Mouse (Mus musculus) embryonic facial prominence, embryonic 10.5 days (tissue): Measurements from ENCODE around the gene Rapgef4. TPM values are rescaled to one million over a fixed set of nuclear protein-coding genes. Genes with fewer than 3 reads are reported as not detected.

ENCODE experiments used
- DNase-seq: peaks from one replicate; pipeline ENCODE4 v3.0.0-alpha.2; 2017; ENCODE audit warnings: low spot score
- H3K27ac ChIP-seq: fragments of 300-500 bp; sonication (generic); replicated peaks from 2 replicates; pipeline ENCODE4 v1.5.1; 2016; ENCODE audit warnings: mild to moderate bottlenecking
- H3K27me3 ChIP-seq: fragments of 300-500 bp; sonication (generic); replicated peaks from 2 replicates; pipeline ENCODE4 v1.6.1; 2016; ENCODE audit warnings: low read depth, mild to moderate bottlenecking; ENCODE audit not compliant: poor library complexity, severe bottlenecking
- H3K36me3 ChIP-seq: fragments of 300-500 bp; sonication (generic); replicated peaks from 2 replicates; pipeline ENCODE4 v1.6.1; 2016; ENCODE audit warnings: mild to moderate bottlenecking, moderate library complexity
- H3K4me1 ChIP-seq: fragments of 300-500 bp; sonication (generic); 2 replicates; pipeline ENCODE4 v1.6.1; 2016
- H3K4me3 ChIP-seq: fragments of 300-500 bp; sonication (generic); 2 replicates; pipeline ENCODE4 v1.5.1; 2016; ENCODE audit warnings: mild to moderate bottlenecking, moderate library complexity
- H3K9me3 ChIP-seq: fragments of 300-500 bp; sonication (generic); 2 replicates; pipeline ENCODE4 v1.6.1; 2016; ENCODE audit warnings: mild to moderate bottlenecking
- WGBS: fragments of 180-500 bp; shearing (Covaris S2); methylation state at CpG from one replicate; pipeline ENCODE4 v1.1.7; 2016; 5-methylcytosine and 5-hydroxymethylcytosine counted together
- polyA plus RNA-seq: library from polyadenylated mRNA; unstranded; fragments of >200 nt; fragmentation: Nextera tagmentation; extraction: Ambion mirVana; gene quantifications from 2 replicates; pipeline ENCODE4 v1.2.1, GENCODE M21; 2016

The Rapgef4 gene
- polyA plus RNA-seq, 1 experiment from 2014 or later: 2.9 TPM

DNA sequence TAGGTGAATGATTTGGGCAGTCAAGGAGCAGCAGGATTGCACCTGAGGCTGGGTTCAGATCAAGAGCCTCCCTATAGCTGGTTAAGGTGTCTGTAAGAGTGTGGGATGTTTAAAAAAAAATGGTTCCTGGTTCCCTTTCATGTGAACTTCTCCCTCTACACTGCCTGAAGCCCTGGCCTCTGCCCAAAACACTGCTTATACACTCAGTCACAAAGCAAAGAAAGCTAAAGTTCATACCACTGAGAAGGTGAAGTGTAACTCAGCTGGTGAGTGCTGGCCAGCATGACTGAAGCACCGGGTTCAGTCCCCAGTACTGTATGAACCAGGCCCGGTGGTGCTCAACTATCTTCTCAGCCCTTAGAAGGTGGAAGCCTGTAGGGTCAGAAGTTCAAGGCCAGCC, 218.4 kb downstream of the Rapgef4 start:
- no peak for DNase-seq
- H3K4me1 ChIP-seq: peaks cover 34% of the 10 kb centered on the region
- H3K27me3 ChIP-seq: peaks cover 4% of the 10 kb centered on the region; the same call in 1 of the 2 replicates
- H3K36me3 ChIP-seq: no peaks in the 10 kb centered on the region
- H3K4me3 ChIP-seq: no peak overlapping the region
- H3K9me3 ChIP-seq: no peaks in the 10 kb centered on the region
- WGBS: 91% methylated on average over 2 of the region's 2 CpGs
- H3K27ac ChIP-seq: no peak overlapping the region

- H3K4me3 ChIP-seq: no peak overlapping the region
- 37% methylated on average over 9 of the region's 9 CpGs for WGBS
- no peak overlapping the region; the same call in 1 of the 2 replicates for H3K27ac ChIP-seq
These were observed 220.5 kb downstream of the Rapgef4 start for GRCm38 (mm10) chr2:72201506-72201905.

DNA sequence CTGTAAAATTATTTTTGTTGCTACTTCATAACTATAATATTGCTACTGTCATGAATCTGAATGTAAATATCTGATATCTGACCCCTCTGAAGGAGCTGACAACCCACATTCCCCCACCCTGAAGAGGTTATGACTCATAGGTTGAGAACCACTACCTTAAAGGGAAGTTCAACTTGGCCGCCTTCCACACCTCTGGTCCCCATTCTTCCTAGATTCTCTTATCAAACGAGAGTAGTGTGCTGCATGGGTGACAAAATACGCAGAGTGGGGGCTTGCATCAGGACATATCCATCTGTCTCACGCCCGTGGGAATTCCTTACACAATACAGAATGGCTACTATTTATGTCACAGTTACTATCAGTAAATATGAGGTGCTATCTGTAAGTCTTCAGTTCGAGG, 221.2 kb downstream of the Rapgef4 start:
- 87% methylated on average over 6 of the region's 6 CpGs for WGBS
- H3K27me3 ChIP-seq: peaks cover 9% of the 10 kb centered on the region; the same call in 1 of the 2 replicates

More at GRCm38 (mm10) chr2:72201506-72201905, 220.5 kb downstream of the Rapgef4 start:
- peaks cover 9% of the 10 kb centered on the region; the same call in 1 of the 2 replicates for H3K27me3 ChIP-seq
- DNase-seq: no peak
- no peaks in the 10 kb centered on the region for H3K9me3 ChIP-seq
- H3K4me1 ChIP-seq: peaks cover 35% of the 10 kb centered on the region
- no peaks in the 10 kb centered on the region for H3K36me3 ChIP-seq

GRCm38 (mm10) chr2:72203609-72204008, 222.6 kb downstream of the Rapgef4 start:
- Histone ChIP-seq H3K4me3 (0 out of 2 replicates have a peak overlapping the region, but pooled peaks have one; percentile 26), H3K27ac (peak overlapping the region; percentile 44), H3K27me3 (peaks cover 9% of the 10 kb centered on the region; the same call in 1 of the 2 replicates), H3K4me1 (peaks cover 35% of the 10 kb centered on the region), H3K9me3 (no peaks in the 10 kb centered on the region), H3K36me3 (no peaks in the 10 kb centered on the region)
- peak; percentile 80 for DNase-seq
- WGBS: 5% methylated on average over 5 of the region's 5 CpGs

More for the DNA sequence above, 221.2 kb downstream of the Rapgef4 start:
- Histone ChIP-seq H3K9me3 (no peaks in the 10 kb centered on the region), H3K27ac (no peak overlapping the region), H3K4me1 (peaks cover 35% of the 10 kb centered on the region), H3K4me3 (no peak overlapping the region), H3K36me3 (no peaks in the 10 kb centered on the region)
- no peak for DNase-seq

- Histone ChIP-seq H3K27ac (no peak overlapping the region), H3K4me3 (no peak overlapping the region), H3K36me3 (no peaks in the 10 kb centered on the region), H3K4me1 (peaks cover 28% of the 10 kb centered on the region), H3K27me3 (peaks cover 9% of the 10 kb centered on the region; the same call in 1 of the 2 replicates), H3K9me3 (no peaks in the 10 kb centered on the region)
- 92% methylated on average over 5 of the region's 5 CpGs for WGBS
- no peak for DNase-seq
These were observed 224.8 kb downstream of the Rapgef4 start for GRCm38 (mm10) chr2:72205869-72206268.

GRCm38 (mm10) chr2:72206530-72207248, 225.6 kb downstream of the Rapgef4 start:
- WGBS: 93% methylated on average over 4 of the region's 4 CpGs
- Histone ChIP-seq H3K4me3 (no peak overlapping the region), H3K27ac (no peak overlapping the region), H3K9me3 (no peaks in the 10 kb centered on the region), H3K4me1 (peaks cover 20% of the 10 kb centered on the region), H3K36me3 (no peaks in the 10 kb centered on the region), H3K27me3 (peaks cover 9% of the 10 kb centered on the region; the same call in 1 of the 2 replicates)
- DNase-seq: no peak

DNA sequence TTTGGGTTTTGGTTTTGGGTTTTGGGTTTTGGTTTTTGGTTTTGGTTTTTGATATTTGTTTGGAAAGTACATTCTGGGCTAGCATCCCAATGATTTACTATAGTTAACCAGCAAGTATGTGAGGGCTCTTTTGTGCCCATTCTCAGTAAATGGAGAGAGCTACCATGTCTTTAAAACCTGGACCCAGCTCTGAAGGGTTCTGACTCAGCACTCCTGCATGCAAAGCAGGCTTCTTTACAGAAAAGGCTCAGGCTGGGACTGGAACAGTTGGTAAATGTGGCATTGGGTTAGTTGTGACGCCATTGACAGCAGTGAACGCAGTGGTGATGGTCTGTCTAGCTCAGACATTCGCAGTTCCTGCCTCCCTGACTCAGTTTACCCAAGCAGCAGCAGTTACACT, 236.3 kb downstream of the Rapgef4 start:
- 78% methylated on average over 3 of the region's 3 CpGs for WGBS
- DNase-seq: no peak
- H3K27ac ChIP-seq: no peak overlapping the region
- H3K4me1 ChIP-seq: peaks cover 8% of the 10 kb centered on the region
- H3K27me3 ChIP-seq: 0 out of 2 replicates have a peak, but pooled peaks cover 8% of the 10 kb centered on the region
- no peaks in the 10 kb centered on the region for H3K9me3 ChIP-seq
- H3K36me3 ChIP-seq: no peaks in the 10 kb centered on the region
- no peak overlapping the region for H3K4me3 ChIP-seq

- Histone ChIP-seq H3K4me1 (peaks cover 17% of the 10 kb centered on the region), H3K9me3 (no peaks in the 10 kb centered on the region), H3K27me3 (0 out of 2 replicates have a peak, but pooled peaks cover 8% of the 10 kb centered on the region), H3K4me3 (no peak overlapping the region), H3K27ac (no peak overlapping the region), H3K36me3 (no peaks in the 10 kb centered on the region)
- DNase-seq: peak; percentile 73
- WGBS: 27% methylated on average over 3 of the region's 3 CpGs
These were observed 238.9 kb downstream of the Rapgef4 start for GRCm38 (mm10) chr2:72219921-72220320.

DNA sequence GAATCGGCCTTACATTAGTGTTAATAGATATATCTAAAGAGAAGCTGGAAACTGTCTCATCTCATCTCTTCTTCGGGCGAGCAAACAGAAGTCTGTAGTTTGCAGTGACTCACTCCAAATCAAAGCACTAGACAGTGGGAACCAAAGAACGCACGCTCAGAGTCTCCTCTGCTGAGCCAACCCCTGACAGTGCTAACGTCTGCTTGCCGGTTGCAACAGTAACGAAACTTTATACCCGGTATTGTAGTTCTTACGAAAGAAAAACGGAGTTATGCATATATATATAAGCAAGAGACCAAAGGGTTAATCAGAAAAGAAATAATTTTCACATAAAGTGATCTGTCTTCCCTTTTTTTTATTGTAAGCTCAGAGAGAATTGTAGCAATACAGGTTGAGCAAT, 240.2 kb downstream of the Rapgef4 start:
- Histone ChIP-seq H3K4me3 (no peak overlapping the region), H3K9me3 (no peaks in the 10 kb centered on the region), H3K4me1 (peaks cover 9% of the 10 kb centered on the region; the same call in 1 of the 2 replicates), H3K27me3 (0 out of 2 replicates have a peak, but pooled peaks cover 8% of the 10 kb centered on the region), H3K27ac (no peak overlapping the region), H3K36me3 (no peaks in the 10 kb centered on the region)
- no peak for DNase-seq
- WGBS: 89% methylated on average over 11 of the region's 11 CpGs

GRCm38 (mm10) chr2:72221706-72222105, 240.7 kb downstream of the Rapgef4 start:
- Histone ChIP-seq H3K4me3 (no peak overlapping the region), H3K27me3 (0 out of 2 replicates have a peak, but pooled peaks cover 8% of the 10 kb centered on the region), H3K36me3 (no peaks in the 10 kb centered on the region), H3K9me3 (no peaks in the 10 kb centered on the region), H3K27ac (no peak overlapping the region), H3K4me1 (peaks cover 8% of the 10 kb centered on the region; the same call in 1 of the 2 replicates)
- WGBS: 70% methylated on average over 7 of the region's 7 CpGs
- DNase-seq: no peak

DNA sequence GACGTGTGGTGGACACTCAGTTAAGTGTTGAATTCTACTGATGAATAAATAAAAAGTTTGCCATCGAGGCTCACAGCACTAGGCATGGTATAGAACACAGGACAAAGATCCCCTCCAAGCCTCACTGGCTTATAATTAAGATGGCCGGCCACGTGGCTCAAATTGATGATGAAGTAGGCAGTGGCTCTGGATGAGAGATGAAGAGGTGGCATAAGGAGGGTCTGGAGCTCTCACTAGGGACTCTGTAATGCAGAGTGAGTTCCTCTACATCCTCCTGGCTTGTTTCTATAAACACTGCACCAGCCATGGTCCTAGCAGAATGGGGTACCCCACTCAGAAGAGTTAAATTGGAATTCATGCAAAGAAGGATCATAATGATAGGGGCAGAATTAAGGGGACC, 241.2 kb downstream of the Rapgef4 start:
- Histone ChIP-seq H3K36me3 (no peaks in the 10 kb centered on the region), H3K4me1 (peaks cover 8% of the 10 kb centered on the region; the same call in 1 of the 2 replicates), H3K27ac (no peak overlapping the region), H3K4me3 (no peak overlapping the region), H3K27me3 (0 out of 2 replicates have a peak, but pooled peaks cover 8% of the 10 kb centered on the region), H3K9me3 (no peaks in the 10 kb centered on the region)
- WGBS: 86% methylated on average over 4 of the region's 4 CpGs
- DNase-seq: no peak

DNA sequence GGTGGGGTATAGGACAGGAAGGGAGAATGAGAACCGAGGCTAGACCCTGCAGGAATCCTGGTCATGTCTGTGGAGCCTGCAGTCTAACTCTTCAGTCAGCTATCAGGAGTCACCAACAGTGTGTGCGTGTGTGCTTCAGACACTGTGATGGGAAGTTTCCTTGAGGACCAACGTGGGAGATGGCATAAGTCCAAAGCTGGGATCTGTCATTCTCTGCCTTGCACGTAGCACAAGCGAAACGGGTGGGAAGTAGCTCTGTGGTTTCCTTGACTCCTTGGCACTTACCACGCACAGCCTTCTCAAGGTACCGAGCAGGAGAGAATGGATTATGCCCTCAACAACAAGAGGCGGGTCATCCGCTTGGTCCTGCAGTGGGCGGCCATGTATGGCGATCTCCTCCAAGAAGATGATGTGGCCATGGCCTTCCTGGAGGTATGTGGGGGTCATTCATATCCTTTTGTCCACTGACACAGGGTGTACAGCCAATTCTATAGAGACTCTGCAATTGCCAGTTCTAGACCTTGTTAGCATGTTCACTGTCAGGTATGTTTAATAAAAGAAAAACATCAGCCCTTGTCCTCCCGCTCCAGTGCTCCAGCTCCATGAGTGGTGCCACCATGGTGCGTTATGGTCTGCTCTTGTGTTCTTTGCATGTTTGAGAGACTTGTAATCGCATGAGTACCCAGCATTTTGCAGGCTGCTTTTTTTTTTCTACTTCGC, 241.9 kb downstream of the Rapgef4 start:
- Histone ChIP-seq H3K4me1 (peaks cover 8% of the 10 kb centered on the region; the same call in 1 of the 2 replicates), H3K4me3 (no peak overlapping the region), H3K36me3 (no peaks in the 10 kb centered on the region), H3K27ac (no peak overlapping the region), H3K9me3 (no peaks in the 10 kb centered on the region), H3K27me3 (0 out of 2 replicates have a peak, but pooled peaks cover 4% of the 10 kb centered on the region)
- WGBS: 91% methylated on average over 16 of the region's 16 CpGs
- DNase-seq: no peak
